Mouse (Mus musculus): ENCODE measurements at regions not wholly inside any gene's neighbourhood (a gene's known extent, or its start where the extent isn't known, plus 50 kb on each side); places are given as distances from the start of the nearest gene placed in this dataset.

GRCm38 (mm10) chr7:136570911-136571310 is 323.5 kb upstream of the Mgmt start:
- DNase-seq, result no peak

GRCm38 (mm10) chr7:136581896-136582295 is 312.5 kb upstream of the Mgmt start:
- no peak for DNase-seq

DNA sequence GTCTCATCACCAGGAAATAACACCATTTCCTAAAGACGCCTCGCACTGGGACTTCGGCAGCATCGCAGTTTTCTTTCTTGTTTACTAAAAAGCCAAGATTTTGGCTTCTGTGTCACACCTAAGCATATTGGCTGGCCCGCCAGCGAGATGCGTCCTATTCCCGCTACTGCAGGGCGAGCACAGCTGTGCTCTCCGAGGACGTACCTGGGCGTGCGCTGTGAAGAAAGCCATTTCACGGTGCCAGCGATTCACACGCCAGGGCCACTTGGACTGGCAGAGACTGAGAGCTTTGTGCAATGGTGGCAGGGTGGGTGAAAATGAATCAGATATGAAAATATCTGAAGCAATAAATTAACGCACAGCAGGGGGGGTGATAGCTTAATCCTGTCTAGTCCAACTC is 310.1 kb upstream of the Mgmt start:
- DNase-seq, result peak; percentile 14

- DNase-seq, result no peak
Observed at GRCm38 (mm10) chr7:136588491-136588890, 305.9 kb upstream of the Mgmt start.

DNA sequence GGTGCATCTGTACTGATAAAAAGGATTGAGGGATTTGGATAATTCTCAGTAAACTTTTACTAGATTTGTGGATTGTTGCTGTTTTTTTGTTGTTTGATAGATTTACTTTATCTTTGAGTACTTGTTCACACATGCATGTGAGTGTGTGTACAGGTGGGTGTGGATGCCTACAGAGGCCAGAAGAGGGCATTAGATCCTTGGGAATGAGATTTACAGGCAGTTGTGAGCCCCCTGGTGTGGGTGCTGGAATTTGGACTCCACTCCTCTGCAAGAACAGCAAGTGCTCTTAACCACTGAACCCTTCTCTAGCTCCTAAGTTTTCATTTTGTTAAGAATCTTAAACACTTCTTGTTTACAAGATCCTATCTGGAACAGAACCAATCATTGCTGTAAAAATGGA is 303.5 kb upstream of the Mgmt start:
- DNase-seq, result no peak

DNA sequence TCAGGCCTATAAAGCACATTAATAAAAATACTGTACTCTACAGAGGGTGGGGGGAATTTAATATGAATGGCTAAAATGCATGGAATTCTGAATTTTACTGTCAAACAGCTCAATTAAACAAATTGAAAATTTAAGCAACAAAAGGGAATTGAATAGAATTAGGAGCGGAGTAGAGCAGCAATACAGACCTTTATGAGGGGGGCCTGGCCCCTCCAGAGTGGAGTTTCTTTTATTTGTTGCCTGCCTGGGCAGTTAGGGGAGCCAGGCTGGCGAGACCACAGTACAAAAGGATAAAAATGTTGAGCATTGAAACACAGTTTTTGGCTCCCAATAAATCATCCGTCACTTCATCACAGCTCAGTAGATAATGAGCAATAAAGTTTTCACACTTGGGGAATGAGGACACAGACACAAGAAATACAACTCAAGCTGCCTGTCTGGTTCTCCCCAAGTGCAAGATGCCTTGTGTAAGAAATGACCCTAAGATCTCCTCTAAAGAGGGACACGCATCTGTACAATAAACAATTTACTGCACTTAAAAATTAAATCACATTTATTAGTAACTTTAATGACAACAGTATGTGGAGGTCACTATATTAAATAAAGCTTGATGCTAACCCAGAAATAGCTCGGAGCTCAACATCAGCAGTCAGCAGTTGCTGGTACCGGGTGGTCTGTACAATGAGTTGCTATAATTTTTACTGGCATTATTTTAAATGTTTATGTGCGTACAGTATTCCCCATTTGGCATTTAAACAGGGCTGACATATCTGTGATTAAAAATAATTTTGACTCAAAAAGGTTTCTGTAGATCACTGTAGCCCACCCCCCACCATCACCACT is 286.9 kb upstream of the Mgmt start:
- DNase-seq, result no peak

DNA sequence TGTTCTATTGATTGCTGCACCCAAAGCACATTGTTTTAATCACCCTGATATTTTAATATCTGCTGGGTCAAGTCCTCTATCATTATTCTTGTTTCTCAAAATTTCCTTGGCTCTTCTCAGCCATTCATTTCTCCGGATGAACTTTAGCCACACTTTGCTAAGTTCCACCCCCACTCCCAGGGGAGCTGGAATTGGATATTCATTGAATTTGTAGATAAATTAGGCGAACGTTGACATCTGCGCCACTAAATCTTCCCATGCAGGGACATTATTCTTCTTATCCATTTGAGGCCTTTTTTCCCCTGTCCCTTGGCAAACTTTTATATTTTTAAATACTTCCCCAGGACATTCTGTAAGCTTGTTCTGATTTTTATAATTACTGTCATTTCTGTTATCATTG is 280.9 kb upstream of the Mgmt start:
- no peak for DNase-seq

GRCm38 (mm10) chr7:136624496-136624895 is 269.9 kb upstream of the Mgmt start:
- peak; percentile 52 for DNase-seq

DNA sequence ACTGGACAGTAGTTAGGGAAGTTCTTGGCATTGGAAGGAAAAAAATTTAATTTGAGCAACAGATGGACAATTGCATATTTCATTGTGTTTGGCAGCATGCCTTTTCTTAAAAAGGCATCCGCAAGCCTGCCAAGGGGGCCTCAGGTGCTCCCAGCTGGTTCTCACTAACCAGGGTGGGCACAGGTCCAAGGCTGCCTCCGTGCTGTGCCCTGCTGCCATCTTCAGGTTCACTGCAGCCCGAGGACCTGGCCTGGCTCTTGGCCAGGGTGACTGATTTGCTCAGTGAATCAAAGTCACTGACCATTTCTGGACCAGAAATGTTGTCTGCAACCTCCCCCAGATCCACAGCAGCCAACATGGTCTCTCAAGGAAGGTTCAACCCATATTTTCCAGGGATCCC is 263.3 kb upstream of the Mgmt start:
- no peak for DNase-seq

GRCm38 (mm10) chr7:136640160-136640559 is 254.3 kb upstream of the Mgmt start:
- no peak for DNase-seq

DNA sequence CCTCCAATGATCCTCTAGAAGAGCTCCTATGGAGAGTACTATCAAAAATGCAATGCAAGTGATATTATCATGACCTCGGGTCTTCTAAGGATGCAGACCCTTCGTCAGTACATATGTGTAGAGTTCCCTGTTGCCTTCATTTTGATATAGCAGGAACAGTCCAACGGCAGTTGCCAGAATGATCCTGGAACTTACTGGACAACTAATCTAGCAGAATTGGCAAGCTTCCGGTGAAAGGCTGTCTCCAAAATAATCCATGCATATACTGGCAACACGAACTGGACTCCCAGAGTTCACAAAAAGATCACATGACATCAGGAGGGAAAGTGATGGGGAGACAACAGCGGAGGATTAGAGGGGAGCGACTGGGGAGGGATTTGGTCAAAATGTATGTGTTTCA is 253.6 kb upstream of the Mgmt start:
- no peak for DNase-seq

DNA sequence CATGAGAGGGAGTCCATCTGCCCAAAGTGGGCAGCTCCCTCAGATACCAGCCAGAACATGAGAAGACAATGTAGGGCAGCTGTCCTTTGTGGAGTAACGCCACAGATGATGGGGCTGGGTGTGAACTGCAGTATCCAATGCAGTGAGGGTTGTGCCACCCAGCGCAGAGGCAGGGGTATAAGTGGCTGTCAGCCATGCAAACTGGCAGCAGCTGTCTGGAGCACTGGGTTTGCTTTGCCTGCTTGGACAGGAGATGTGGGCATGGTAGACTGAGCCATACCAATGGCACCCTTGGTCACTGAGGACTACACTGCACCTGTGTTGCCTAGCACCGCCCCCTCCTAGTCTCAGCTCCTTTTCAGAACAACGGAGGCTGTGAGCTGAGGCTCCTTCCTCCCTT is 244.6 kb upstream of the Mgmt start:
- no peak for DNase-seq

DNA sequence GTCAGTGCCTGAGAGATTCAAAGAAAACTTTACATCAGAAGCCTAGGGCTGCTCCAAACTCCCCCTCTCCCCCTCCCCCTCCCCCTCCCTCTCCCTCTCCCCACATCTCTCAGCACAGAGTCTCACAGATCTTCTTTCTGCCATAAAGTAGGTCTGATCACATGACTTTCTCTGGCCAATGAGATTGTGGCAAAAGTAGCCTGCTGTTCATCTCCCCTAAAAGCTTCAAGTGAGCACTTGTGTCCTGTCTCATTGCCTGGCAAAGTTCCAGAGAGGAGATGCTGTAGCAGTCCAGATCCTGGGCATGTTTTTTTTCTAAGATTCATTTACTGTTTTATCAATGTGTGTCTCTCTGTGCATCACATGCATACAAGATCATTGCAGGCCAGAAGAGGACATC is 234.5 kb upstream of the Mgmt start:
- peak; percentile 48 for DNase-seq

DNA sequence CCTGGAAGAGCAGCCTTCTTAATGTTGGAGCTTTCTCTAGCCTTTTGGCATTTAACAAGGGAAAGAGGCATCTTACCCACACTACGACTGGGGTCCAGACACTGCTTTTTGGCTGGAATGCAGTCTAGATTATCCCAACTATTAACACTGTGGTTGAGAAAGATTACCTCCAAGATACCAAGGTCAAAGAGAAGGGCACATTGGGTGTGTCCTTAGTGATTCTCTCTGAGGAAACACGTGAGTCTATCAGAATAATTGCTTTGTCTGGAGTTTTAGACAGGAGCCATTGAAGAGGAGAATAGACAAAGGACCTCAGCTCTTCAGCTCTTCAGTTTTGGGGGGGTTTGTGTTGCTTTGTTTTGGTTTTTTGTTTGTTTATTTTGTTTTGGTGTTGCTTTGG is 234.0 kb upstream of the Mgmt start:
- DNase-seq, result no peak

DNA sequence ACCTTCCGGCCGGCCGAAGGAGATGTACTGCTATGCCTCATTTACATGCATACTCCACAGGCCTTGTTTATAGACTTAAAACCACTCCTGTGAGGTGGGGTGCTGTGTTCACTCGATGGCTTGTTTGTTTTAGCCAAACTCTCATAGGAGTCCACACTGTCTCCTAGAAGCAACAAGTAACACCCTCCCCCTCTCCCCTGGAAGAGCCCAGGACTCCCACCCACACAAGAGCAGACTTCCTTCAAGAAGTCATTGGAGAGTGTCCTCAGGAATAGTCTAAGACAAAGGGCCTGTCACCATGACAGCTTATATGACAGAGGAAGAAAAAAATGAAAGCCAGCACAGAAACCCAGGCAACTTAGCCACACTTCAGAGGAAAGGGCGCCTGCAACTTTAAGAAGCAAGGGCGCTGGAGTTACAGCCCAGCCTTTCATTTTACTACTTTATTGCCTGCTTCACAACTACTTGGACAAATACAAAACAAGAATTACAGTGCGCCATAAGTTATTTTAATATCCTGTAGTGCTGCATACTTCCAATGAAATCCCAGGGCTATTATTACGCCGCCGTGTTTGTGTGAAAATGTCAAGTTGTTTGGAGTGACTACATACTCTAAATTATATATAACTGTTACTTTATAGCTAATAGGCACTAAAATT is 229.9 kb upstream of the Mgmt start:
- no peak for DNase-seq

DNA sequence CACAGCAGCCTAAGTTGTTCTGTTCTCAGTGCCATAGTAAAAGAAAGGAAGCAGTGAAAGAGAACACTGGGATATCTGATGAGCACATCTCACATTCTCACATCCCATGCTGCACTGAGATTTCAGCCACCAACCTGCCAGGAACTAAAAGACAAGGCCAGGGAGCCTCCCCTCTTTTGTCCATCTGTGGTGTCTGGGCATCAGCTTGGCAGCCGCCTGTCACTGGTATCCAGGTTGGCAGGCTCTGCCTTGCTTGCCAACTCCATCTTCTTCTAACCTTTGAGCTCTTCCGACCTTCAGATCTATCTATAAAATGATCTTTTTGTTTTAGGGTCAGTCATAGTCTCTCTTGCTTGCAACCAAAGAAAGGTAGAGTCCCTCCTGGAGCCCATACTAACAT is 228.5 kb upstream of the Mgmt start:
- DNase-seq, result no peak

DNA sequence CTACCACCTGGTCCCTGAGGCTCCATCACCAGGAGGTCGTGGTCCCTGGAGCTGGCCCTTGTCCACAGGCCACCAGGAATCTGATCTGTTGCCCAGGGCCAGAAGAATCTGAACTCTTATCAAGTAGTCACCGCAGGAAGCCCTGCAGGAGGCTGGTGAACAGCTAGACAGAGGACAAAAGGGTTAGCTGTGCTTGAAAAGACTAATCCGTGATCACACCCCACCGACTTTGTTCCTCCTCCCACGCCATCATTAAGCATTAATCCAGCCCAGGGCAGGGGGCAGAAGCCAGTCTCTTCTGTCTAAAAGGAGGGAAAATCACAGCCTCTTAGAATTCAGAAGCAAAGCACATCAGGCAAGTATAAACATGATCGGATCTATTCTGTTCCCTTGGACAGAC is 227.7 kb upstream of the Mgmt start:
- peak; percentile 41 for DNase-seq

- DNase-seq, result no peak
Observed at GRCm38 (mm10) chr7:136670675-136671074, 223.7 kb upstream of the Mgmt start.

DNA sequence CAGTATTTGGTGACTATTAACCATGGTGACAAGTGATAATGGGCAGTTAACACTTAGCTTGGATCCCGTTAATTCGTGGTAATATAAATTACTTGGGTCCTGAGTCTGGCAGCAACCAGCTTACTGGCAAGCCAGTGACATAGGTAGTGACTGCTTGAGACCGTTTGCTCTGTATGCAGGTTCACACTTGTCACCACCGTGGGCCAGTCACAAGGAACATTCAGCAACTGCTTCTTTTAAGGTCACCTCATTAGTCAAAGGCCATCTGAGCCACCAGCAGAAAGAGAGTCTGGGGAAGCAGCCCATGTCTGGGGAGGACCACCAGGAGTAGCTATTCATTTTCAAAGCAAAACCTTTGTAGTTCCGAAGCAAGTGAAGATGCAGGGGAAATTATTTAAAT is 220.3 kb upstream of the Mgmt start:
- no peak for DNase-seq

GRCm38 (mm10) chr7:136675041-136675440 is 219.4 kb upstream of the Mgmt start:
- DNase-seq, result no peak

DNA sequence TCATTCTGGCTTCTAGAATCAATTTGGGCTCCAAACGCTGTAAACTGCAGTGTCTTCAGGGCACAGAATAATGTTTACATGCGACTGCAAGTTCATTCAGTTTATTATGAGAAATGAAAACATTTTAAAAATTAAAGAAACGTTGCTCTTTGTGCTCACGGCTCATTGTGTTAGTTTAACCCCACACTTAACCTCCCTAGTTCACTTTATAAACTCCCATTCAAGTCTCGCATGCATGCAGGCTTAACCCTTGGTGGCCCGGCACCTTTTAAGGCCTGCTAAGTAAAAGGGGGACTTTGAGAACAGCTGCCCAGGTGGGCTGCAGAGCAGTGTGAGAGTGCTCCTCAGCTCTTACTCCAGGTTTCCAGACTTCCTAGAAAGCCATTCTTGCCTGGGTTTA is 218.3 kb upstream of the Mgmt start:
- no peak for DNase-seq

DNA sequence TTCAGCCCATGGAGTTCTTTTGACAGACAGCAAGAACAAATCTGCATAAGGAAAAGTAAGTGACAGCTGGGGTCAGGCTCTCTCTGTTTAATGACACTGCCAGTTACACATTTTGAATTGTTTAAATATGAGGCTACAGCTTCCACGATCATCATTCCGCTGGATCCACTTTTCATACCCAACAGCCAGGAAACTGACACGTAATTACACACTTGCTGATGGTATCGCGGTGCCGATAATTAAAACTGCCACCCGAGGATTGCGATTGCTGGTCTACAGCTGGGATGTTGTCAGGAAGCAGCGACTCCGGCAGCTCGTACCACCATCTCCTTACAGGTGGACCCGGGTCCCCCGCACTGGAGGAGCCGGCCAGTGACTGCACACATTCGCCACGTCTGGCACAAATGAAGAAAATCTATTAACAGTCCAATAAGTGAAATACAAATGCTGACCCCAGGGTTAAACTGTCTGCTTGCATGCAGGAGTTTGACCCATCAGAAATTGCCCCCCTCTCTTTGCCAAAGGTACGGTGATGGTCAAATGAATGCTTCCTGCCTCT is 217.3 kb upstream of the Mgmt start:
- DNase-seq, result no peak

DNA sequence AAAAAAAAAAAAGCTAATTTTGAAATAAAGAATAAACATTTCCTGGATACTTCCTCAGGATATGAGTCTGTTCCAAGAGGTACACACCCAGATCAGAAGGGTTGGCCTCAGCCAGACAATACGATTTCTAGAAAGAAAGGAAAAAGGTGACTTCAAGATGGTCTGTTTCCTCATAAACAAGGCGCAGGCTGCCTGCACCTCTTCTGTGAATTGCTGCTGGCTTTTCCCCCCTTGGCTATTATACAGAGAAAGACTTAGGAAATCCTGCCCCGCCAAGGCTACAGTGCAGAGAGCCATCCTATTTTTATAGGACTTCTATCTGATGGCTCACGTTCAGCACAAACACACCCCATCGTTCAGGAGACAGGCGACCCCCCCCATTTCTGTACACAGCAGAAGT is 204.8 kb upstream of the Mgmt start:
- DNase-seq, result no peak

DNA sequence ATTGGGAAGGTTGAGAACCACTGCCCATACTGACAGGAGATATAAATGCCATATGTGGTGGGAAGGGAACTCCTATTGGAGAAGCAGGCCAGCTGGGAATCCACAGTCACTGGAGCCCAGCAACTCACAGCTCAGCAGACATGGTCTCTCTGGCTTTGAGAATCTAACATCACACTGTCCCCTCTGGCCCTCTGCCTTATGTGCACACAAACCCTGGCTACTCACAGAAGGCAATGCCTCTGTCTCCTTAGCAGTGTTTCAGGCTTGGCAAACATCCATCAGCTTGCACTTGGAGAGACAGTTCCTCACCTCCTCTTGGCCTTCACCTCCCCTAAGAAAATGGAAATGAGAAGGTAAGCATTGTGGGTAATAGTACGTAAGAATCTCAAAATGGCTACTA is 188.2 kb upstream of the Mgmt start:
- no peak for DNase-seq

Data from retina, postnatal 1 day (tissue).